Mouse (Mus musculus) cerebellum, adult 2 months (tissue): ENCODE results near the gene Ikzf3. TPM values are rescaled to one million over a fixed set of nuclear protein-coding genes. Genes with fewer than 3 reads are reported as not detected.

Source experiments
- DNase-seq, 2 experiments: peaks; one replicate each; pipeline ENCODE4 v3.0.0; 2021
- H3K27ac ChIP-seq: fragments of 200-500 bp; 2 replicates; pipeline ENCODE4 v1.5.1; 2012; ENCODE audit warnings: low read length, control low read depth, inconsistent platforms; ENCODE audit not compliant: insufficient read depth
- H3K27me3 ChIP-seq: fragments of 200-500 bp; 2 replicates; pipeline ENCODE4 v1.6.1; 2012; ENCODE audit warnings: inconsistent platforms, mild to moderate bottlenecking, low read length, moderate library complexity; ENCODE audit not compliant: control insufficient read depth, insufficient read depth
- H3K4me1 ChIP-seq: fragments of 200-500 bp; 2 replicates; pipeline ENCODE4 v1.6.1; 2011; ENCODE audit warnings: low read length; ENCODE audit not compliant: control insufficient read depth, insufficient read depth
- H3K4me3 ChIP-seq: fragments of 200-500 bp; replicated peaks from 2 replicates; pipeline ENCODE3; 2011; ENCODE audit warnings: mild to moderate bottlenecking, low read depth, low read length, control low read depth; ENCODE audit not compliant: insufficient read depth
- CTCF ChIP-seq: fragments of 200-500 bp; IDR thresholded peaks from 2 replicates; pipeline ENCODE4 v1.5.1; 2011; ENCODE audit warnings: low read depth, mild to moderate bottlenecking, control low read depth, low read length, moderate library complexity, borderline replicate concordance; ENCODE audit not compliant: insufficient read depth
- POLR2A ChIP-seq: fragments of 200-500 bp; IDR thresholded peaks from 2 replicates; pipeline ENCODE4 v1.6.1; 2011; ENCODE audit warnings: low read length, control low read depth, borderline replicate concordance; ENCODE audit not compliant: insufficient read depth
- WGBS: fragments of 180-500 bp; shearing (Covaris S2); methylation state at CpG from one replicate; pipeline ENCODE4 v1.1.7; 2018; 5-methylcytosine and 5-hydroxymethylcytosine counted together
- polyA plus RNA-seq: library from polyadenylated mRNA; depleted of rRNA; stranded (reverse); fragments of >200 nt; gene quantifications from 2 replicates; pipeline ENCODE4 v1.2.3, GENCODE M21; 2012

The Ikzf3 gene
- polyA plus RNA-seq, 1 experiment, result 0.07 TPM

GRCm38 (mm10) chr11:98581286-98582029 lies 35.6 kb upstream of the Ikzf3 start:
- TF ChIP-seq POLR2A, result no peak
- no peak for TF ChIP-seq CTCF
- no peaks in the 10 kb centered on the region for H3K27me3 ChIP-seq
- 65% methylated on average over 17 of the region's 17 CpGs for WGBS
- no peak overlapping the region for H3K27ac ChIP-seq
- DNase-seq, result no peak
- no peak overlapping the region for H3K4me3 ChIP-seq
- peaks cover 13% of the 10 kb centered on the region for H3K4me1 ChIP-seq

- DNase-seq, result no peak
- 73% methylated on average over 16 of the region's 16 CpGs for WGBS
- Histone ChIP-seq H3K27ac (no peak overlapping the region), H3K4me3 (no peak overlapping the region), H3K27me3 (no peaks in the 10 kb centered on the region), H3K4me1 (peaks cover 8% of the 10 kb centered on the region)
- no peak for TF ChIP-seq POLR2A
- no peak for TF ChIP-seq CTCF
These were observed 34.7 kb upstream of the Ikzf3 start for GRCm38 (mm10) chr11:98580301-98581121.

GRCm38 (mm10) chr11:98577776-98578175 lies 31.9 kb upstream of the Ikzf3 start:
- Histone ChIP-seq H3K4me1 (no peaks in the 10 kb centered on the region), H3K27me3 (no peaks in the 10 kb centered on the region; the same call in 1 of the 2 replicates), H3K4me3 (no peak overlapping the region), H3K27ac (no peak overlapping the region)
- 21% methylated on average over 5 of the region's 5 CpGs for WGBS
- TF ChIP-seq POLR2A (no peak), CTCF (no peak)
- DNase-seq, result peak in 1 of 2 experiments; percentile 15

- Histone ChIP-seq H3K27me3 (no peaks in the 10 kb centered on the region; the same call in 1 of the 2 replicates), H3K27ac (no peak overlapping the region), H3K4me3 (no peak overlapping the region), H3K4me1 (no peaks in the 10 kb centered on the region)
- 77% methylated on average over 6 of the region's 6 CpGs for WGBS
- no peak for DNase-seq
- TF ChIP-seq POLR2A, result no peak
- TF ChIP-seq CTCF, result no peak
These were observed 23.6 kb upstream of the Ikzf3 start for GRCm38 (mm10) chr11:98569461-98569860.

- WGBS, result 85% methylated on average over 8 of the region's 8 CpGs
These were observed 22.5 kb upstream of the Ikzf3 start for GRCm38 (mm10) chr11:98568326-98568725.

GRCm38 (mm10) chr11:98563921-98564414 lies 18.1 kb upstream of the Ikzf3 start:
- no peak overlapping the region for H3K4me3 ChIP-seq
- no peaks in the 10 kb centered on the region for H3K4me1 ChIP-seq
- DNase-seq, result no peak
- no peak overlapping the region for H3K27ac ChIP-seq
- no peaks in the 10 kb centered on the region for H3K27me3 ChIP-seq
- WGBS, result 73% methylated on average over 13 of the region's 13 CpGs
- TF ChIP-seq POLR2A (no peak), CTCF (no peak)

More at GRCm38 (mm10) chr11:98568326-98568725, 22.5 kb upstream of the Ikzf3 start:
- TF ChIP-seq POLR2A (no peak), CTCF (no peak)
- Histone ChIP-seq H3K27me3 (no peaks in the 10 kb centered on the region), H3K27ac (no peak overlapping the region), H3K4me3 (no peak overlapping the region), H3K4me1 (no peaks in the 10 kb centered on the region)
- DNase-seq, result no peak

GRCm38 (mm10) chr11:98563025-98563424 lies 17.2 kb upstream of the Ikzf3 start:
- no peak for DNase-seq
- no peaks in the 10 kb centered on the region for H3K27me3 ChIP-seq
- H3K27ac ChIP-seq, result no peak overlapping the region
- H3K4me3 ChIP-seq, result no peak overlapping the region
- H3K4me1 ChIP-seq, result no peaks in the 10 kb centered on the region
- TF ChIP-seq POLR2A (no peak), CTCF (no peak)
- WGBS, result 89% methylated on average over 3 of the region's 3 CpGs
